Mouse (Mus musculus) left cerebral cortex, adult 2 months (tissue): Measurements from ENCODE around the gene Hapln4. TPM values are rescaled to one million over a fixed set of nuclear protein-coding genes. Genes with fewer than 3 reads are reported as not detected.

Experiments used
- DNase-seq, 2 experiments: peaks; one replicate each; pipeline ENCODE4 v3.0.0; 2021 to 2022; ENCODE audit warnings: low spot score in 2 of 2, mixed read lengths in 1 of 2; ENCODE audit errors: extremely low spot score in 1 of 2
- H3K27ac ChIP-seq: fragments of 200-600 bp; 2 replicates; pipeline ENCODE4 v1.8.1; 2022
- H3K4me3 ChIP-seq: fragments of 200-600 bp; 2 replicates; pipeline ENCODE4 v1.8.1; 2022
- CTCF ChIP-seq: fragments of 200-600 bp; IDR thresholded peaks from 2 replicates; pipeline ENCODE4 v1.8.1; 2022; ENCODE audit warnings: antibody characterized with exemption, mild to moderate bottlenecking, moderate library complexity
- intact Hi-C: fragments of 180-260 bp; cut with DNase I; formaldehyde crosslinking; loops from one replicate; pipeline ENCODE4 v1.15.1; 2025
- microRNA-seq, 2 experiments: library from miRNA; unstranded; fragments of <30 nt; microRNA quantifications; one replicate each; pipeline ENCODE4 v1.2.0; 2021
- total RNA-seq, 2 experiments: library from RNA; stranded (reverse); gene quantifications; 2 replicates each; pipeline ENCODE4 v1.2.3; 2021

Gene Hapln4
- total RNA-seq, 2 experiments from 2014 or later = 101 to 106 TPM

DNA sequence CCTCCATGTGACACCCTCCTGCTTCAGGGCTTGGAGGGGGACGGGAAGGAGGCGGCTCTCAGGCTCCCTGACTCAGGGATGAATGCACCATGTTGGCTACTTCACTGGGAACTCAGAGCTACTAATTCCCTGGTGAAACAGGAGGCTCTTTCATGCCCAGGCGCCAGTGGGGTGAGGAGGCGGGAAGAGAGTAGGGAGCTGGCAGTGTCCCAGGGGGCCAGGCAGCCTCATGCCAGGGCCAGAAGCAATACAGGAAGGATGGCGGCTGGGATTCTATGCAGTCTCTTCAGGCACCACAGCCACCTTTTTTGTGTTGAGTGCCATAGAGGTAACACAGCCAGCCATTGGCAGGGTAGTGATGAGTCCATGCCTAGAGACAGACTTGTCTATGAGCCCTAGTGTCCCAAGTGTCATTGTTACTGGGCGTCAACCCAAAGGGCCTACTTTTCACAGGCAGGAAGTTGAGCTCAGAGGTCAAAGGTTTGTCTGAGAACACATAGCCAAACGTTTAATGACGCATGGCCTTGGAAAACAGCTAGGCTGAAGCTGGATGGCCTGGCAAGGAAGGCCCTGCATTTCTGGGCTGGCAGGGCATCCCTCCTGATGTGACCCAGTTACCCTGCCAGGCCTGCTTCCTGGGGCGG, 46.2 kb downstream of the Hapln4 start:
- TF ChIP-seq CTCF = no peak
- peak; percentile 55 to 74 for DNase-seq
- intact Hi-C loops = no loop called here

DNA sequence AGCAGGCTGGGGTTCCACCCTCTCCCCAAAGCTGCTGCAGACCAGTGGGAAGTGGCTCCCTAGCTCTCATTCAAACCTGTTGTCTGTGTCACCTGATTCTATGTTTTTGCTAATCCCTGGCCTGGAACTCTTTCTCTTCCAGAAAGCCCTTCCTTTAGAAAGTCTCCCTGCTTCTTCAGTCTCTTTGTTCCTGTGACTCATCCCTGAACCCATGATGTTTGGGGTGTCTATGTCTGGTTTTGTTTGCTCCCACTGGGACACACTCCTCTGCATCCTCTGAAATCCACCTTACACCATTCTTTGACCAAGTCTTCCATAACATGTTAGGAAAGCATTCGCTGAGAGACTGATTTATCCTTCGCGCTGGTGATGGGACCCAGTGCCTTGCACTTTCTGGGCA, 46.8 kb downstream of the Hapln4 start:
- no peak for TF ChIP-seq CTCF
- Histone ChIP-seq H3K27ac (peak overlapping the region; percentile 80), H3K4me3 (no peak overlapping the region)
- intact Hi-C loops = no loop called here
- no peak for DNase-seq

More for the DNA sequence above, 46.2 kb downstream of the Hapln4 start:
- peak overlapping the region; percentile 80 for H3K27ac ChIP-seq
- no peak overlapping the region for H3K4me3 ChIP-seq

DNA sequence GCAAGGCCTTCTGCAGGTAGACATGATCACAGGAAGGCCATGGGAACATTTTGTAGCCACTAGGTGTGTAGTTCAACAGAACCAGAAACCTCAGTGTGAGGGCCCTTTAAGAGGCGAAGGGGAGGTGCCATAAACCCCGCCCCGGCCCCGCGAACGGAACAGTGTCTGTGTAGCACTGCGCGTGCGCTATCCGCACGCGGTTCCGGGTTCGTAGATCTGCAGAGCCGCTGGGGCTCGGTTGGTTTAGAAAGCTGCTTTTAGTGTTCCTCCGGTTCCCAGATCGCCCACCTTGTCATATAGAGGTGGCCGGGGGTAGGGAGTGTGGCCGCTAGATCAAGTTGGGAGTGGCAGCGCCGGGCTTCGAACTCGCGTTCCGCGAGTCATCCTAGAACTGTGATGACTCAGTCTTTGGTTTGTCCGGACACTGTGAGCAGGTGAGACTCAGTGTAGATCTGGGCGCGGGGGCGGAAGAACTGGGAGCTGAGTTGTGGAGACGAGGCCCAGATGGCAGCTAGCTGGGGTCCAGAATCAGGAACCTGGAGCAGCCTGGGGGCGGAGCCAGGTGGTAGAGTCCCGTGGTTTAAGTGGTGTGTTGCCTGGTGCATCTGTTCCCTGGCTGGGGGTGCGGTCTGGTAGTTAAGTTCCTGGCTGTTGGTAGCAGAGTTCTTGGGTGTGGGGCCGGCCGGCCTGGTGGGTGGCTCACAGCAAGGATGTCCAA, 48.1 kb downstream of the Hapln4 start, which contains the start of gene Nr2c2ap:
Nr2c2ap (plus strand) TSS at position 168 of the 718 bp plus-strand sequence.
- Histone ChIP-seq H3K27ac (peak within 1 kb of the TSS; percentile 80), H3K4me3 (peak within 1 kb of the TSS; percentile 79)
- peak; percentile 71 to 81 for DNase-seq
- no peak; the same call in 1 of the 2 replicates for TF ChIP-seq CTCF
- intact Hi-C loops = no loop called here

DNA sequence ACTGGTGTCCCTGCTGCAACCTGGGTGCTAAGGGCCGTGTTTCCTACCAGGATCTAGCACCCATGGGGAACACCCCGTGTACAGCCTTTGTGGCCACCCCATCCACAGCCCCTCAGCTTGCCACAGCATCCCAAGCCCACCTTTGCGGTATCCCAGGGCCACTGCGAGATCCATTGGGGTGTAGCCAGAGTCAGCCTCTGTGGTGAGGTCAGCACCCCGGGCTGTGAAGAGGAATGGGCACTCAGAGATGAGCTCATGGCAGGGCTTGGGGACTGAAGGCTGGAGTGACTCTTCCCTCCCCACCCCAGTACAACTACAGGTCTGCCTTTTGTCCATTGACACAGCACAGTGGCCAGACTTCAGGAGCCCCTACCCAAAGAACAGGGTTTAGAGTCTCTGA, 50.8 kb downstream of the Hapln4 start:
- Histone ChIP-seq H3K27ac (no peak overlapping the region), H3K4me3 (no peak overlapping the region)
- DNase-seq = no peak
- intact Hi-C loops = no loop called here
- no peak for TF ChIP-seq CTCF

DNA sequence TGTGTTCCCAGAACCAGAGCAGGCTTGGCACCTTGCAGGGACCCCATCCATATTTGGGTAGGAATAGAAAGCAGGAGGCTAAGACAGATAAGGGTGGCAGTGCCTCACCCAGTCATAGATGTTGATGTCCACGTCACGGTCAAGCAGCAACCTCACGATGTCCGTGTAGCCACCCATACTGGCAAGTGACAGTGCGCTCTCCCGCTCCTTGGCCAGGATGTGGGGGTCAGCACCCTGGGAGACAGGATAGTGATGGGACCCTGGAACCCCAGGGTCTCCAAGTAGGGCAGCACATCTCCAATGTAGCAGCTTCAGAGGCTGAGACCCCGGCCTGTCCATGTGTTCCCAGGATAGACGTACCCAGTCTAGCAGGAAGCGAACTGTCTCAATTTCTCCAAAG, 51.7 kb downstream of the Hapln4 start:
- no peak overlapping the region for H3K27ac ChIP-seq
- intact Hi-C loops = no loop called here
- no peak for TF ChIP-seq CTCF
- no peak overlapping the region for H3K4me3 ChIP-seq
- DNase-seq = no peak

DNA sequence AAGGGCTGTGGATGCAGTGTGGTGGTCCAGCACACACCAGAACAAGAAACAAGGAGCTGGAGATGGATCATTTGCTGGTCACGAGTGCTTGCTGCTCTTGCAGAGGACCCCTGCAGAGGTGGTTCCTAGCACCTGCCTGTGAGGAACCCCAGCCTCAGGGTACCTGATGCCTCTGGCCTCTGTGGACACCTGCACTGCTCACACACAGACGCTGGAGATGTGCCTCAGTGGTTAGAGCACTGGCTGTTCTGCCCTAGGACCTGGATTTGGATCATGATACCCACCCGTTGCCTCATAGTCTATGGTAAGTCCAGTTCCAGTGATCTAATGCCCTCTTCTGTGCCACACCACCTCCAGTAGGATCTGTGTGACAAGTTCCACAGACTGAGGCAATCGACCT, 53.3 kb downstream of the Hapln4 start:
- no peak for DNase-seq
- no peak for TF ChIP-seq CTCF
- intact Hi-C loops = no loop called here
- H3K27ac ChIP-seq = no peak overlapping the region
- no peak overlapping the region for H3K4me3 ChIP-seq

DNA sequence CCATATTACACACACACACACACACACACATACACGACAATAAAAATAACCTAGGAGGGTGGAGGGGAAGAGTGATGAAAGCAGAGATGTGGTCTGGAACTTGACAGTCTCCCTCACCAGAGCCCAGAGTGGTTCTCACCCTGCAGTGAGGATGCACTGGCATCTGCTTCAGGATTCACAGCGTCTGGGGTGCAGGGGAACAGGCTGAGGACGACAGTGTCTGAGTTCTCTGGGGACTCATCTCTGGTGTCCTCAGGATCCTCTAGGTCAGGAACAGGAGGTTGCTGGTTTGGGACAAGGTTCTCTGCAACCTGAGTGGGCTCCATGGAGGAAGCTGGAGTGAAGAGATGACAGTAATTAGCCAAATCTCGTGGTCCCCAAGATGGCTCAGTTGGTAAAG, 54.6 kb downstream of the Hapln4 start:
- DNase-seq = no peak
- Histone ChIP-seq H3K4me3 (peak overlapping the region; percentile 82; the same call in 1 of the 2 replicates), H3K27ac (peak overlapping the region; percentile 84; the same call in 1 of the 2 replicates)
- no peak for TF ChIP-seq CTCF
- intact Hi-C loops = no loop called here

DNA sequence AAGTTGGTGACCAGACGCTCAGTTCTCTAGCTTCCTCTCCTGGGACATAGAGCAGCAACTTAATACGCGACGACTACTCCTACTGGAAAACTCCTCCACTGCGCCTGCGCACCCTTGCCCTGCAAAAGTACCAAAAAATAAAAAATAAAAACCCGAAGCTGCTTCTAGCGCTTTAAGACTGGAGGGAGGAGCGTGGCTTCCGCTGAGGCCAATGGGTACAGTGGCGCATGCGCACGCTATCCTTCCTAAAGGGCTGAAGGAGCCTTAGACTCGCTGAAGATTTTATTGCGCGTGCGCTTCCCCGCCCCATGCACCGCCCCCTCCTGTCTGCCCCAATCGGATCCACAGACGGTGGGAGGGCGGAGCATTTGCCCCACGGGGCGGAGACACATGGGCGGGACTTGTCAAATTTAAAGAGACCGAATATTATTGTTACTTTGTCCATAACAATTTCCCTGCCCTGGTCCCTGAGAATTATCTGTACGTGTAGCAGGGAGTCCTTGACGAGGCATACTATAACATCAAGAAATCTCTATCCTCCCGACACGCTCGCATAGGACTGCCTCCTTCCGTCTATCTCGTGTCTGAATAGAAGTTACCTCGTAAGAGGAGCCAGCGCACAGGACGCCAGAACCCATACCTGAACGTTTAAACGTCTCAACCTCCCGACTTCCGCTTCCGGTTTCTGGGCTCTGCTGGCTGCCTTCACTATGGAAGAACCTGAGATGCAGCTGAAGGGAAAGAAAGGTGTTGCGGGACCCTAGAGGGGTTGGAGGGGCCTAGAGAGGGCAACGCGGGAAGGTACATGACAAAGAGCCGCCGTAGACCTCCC, 56.0 kb downstream of the Hapln4 start, which contains the start of the genes Rfxank, Borcs8 and Mef2b:
Rfxank (minus strand) TSS at position 129 of the 832 bp plus-strand sequence.
Borcs8 (plus strand) TSS at position 474 of the 832 bp plus-strand sequence.
Mef2b (plus strand) TSS at position 686 of the 832 bp plus-strand sequence.
- peak within 1 kb of the TSS; percentile 89 for H3K27ac ChIP-seq
- intact Hi-C loops = no loop called here
- peak within 1 kb of the TSS; percentile 82 for H3K4me3 ChIP-seq
- TF ChIP-seq CTCF = no peak; the same call in 1 of the 2 replicates
- peak; percentile 95 to 98 for DNase-seq

DNA sequence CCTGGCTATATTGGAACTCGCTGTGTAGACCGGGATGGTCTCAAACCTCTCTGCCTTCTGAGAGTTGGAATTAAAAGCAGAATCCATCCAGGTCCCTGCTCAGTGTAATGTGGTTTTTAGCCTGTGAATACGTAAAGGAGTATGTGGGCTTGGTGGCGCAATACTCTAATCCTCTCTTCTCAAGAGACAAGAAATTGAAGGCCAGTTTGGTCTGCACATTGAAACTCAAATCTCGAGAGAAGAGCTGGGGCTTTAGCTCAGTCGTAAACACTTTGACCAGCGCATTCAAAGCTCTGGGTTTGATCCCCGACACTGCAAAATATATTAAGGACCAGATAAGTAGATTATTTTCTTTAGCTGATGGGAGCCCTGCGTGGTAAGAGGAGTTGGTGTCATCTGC, 56.7 kb downstream of the Hapln4 start:
- no peak for DNase-seq
- intact Hi-C loops = no loop called here
- Histone ChIP-seq H3K4me3 (peak overlapping the region; percentile 82), H3K27ac (peak overlapping the region; percentile 89)
- TF ChIP-seq CTCF = no peak; the same call in 1 of the 2 replicates

Small RNA genes lying within 50 kb of the gene (microRNA-seq; reads per million reads assigned to microRNA genes)
- 20.4 to 20.6 reads per million in 2 experiments for gene Mir7066

Other genes with a start within 250 kb of the Hapln4 start
- under 1 TPM; 0.63 to 0.91 TPM for gene Cilp2, start 195.8 kb upstream of the Hapln4 start, total RNA-seq
- gene Tssk6, start 181.3 kb upstream of the Hapln4 start, total RNA-seq = under 1 TPM in 1 of 2 experiments, not detected in 1; 0.25 TPM
- 100 to 1,000 TPM; 145 to 146 TPM for gene Ndufa13, start 180.9 kb upstream of the Hapln4 start, total RNA-seq
- gene Yjefn3, start 180.7 kb upstream of the Hapln4 start, total RNA-seq = 10 to 100 TPM; 25.8 to 30.7 TPM
- gene Gatad2a, start 87.1 kb upstream of the Hapln4 start, total RNA-seq = 10 to 100 TPM; 27.6 to 32.2 TPM
- 10 to 100 TPM; 74.4 to 75.2 TPM for gene Mau2, start 40.7 kb upstream of the Hapln4 start, total RNA-seq
- 10 to 100 TPM; 52.5 to 54.2 TPM for gene Sugp1, start 40.6 kb upstream of the Hapln4 start, total RNA-seq
- gene Tm6sf2, start 10.5 kb upstream of the Hapln4 start, total RNA-seq = 1 to 10 TPM; 3.4 to 6.2 TPM
- gene Ncan, start 37.4 kb downstream of the Hapln4 start, total RNA-seq = 100 to 1,000 TPM; 175 to 186 TPM
- 10 to 100 TPM; 20.7 to 22.0 TPM for gene Nr2c2ap, start 47.9 kb downstream of the Hapln4 start, total RNA-seq
- 10 to 100 TPM; 13.1 to 14.2 TPM for gene Rfxank, start 55.7 kb downstream of the Hapln4 start, total RNA-seq
- gene Borcs8, start 56.0 kb downstream of the Hapln4 start, total RNA-seq = 10 to 100 TPM; 46.6 to 47.9 TPM
- under 1 TPM in 1 of 2 experiments, not detected in 1; 0.36 TPM for gene Mef2b, start 56.3 kb downstream of the Hapln4 start, total RNA-seq
- 10 to 100 TPM; 46.1 to 52.1 TPM for gene Tmem161a, start 88.9 kb downstream of the Hapln4 start, total RNA-seq
- 10 to 100 TPM; 39.0 to 45.4 TPM for gene Slc25a42, start 128.8 kb downstream of the Hapln4 start, total RNA-seq
- gene Sugp2, start 150.8 kb downstream of the Hapln4 start, total RNA-seq = 100 to 1,000 TPM; 116 to 117 TPM
- 10 to 100 TPM; 40.8 to 43.1 TPM for gene Armc6, start 151.0 kb downstream of the Hapln4 start, total RNA-seq
- gene Homer3, start 199.4 kb downstream of the Hapln4 start, total RNA-seq = 1 to 10 TPM; 6.9 to 7.3 TPM
- gene Ddx49, start 219.0 kb downstream of the Hapln4 start, total RNA-seq = 10 to 100 TPM; 43.9 to 47.5 TPM
- 100 to 1,000 TPM; 137 to 145 TPM for gene Cope, start 219.1 kb downstream of the Hapln4 start, total RNA-seq
- gene Cers1, start 232.3 kb downstream of the Hapln4 start, total RNA-seq = 100 to 1,000 TPM in 1 of 2 experiments, 10 to 100 TPM in 1; 94.8 to 104 TPM
- gene Gdf1, start 246.4 kb downstream of the Hapln4 start, total RNA-seq = 10 to 100 TPM in 1 of 2 experiments, 1 to 10 TPM in 1; 8.2 to 17.1 TPM